Mouse (Mus musculus): ENCODE data around the gene Rsl1d1.

- TF ChIP-seq CTCF (IDR thresholded peaks at IDR 0.05; ENCODE audit: low read depth): no peak
- TF ChIP-seq EP300 (IDR thresholded peaks at IDR 0.05; ENCODE audit: low read depth): no peak
Observed at GRCm38 (mm10) chr16:11217801-11218200, 14.7 kb upstream of the Rsl1d1 start.

Measured in liver, postnatal 0 days (tissue).